Mouse (Mus musculus): Measurements from ENCODE around the gene Gm13276. TPM values are rescaled to one million over a fixed set of nuclear protein-coding genes. Genes with fewer than 3 reads are reported as not detected.
"Not testable (repeated sequence)": the region's sequence is repeated elsewhere in the genome, so short reads cannot be mapped to it uniquely, and the experiment has no call there.

Gm13276 gene
- polyA plus RNA-seq, 2 experiments, result not detected

GRCm38 (mm10) chr4:88781831-88782230 is 3.7 kb upstream of the Gm13276 start, which contains the start of gene Ifnz:
Gene Ifnz (plus strand): TSS chr4:88782131.
- H3K4me1 ChIP-seq (replicated peaks; ENCODE audit: control insufficient read depth in 2 of 2, insufficient read depth in 2 of 2, low read length in 1 of 2); H3K27me3 ChIP-seq (ENCODE audit: control insufficient read depth, insufficient read depth, low read length); ATAC-seq (ENCODE audit: insufficient read depth); DNase-seq (ENCODE audit: low read depth in 3 of 3, low spot score in 3 of 3); H3K9me3 ChIP-seq (ENCODE audit: control insufficient read depth, low read length); H3K9ac ChIP-seq (replicated peaks); H3K36me3 ChIP-seq (replicated peaks; ENCODE audit: control insufficient read depth, insufficient read depth, low read depth); H3K27ac ChIP-seq: not testable (repeated sequence)
- WGBS (ENCODE audit: insufficient replicate concordance), result 10% methylated on average over 3 of the region's 7 CpGs
- H3K4me3 ChIP-seq (ENCODE audit: insufficient read depth in 1 of 2, low read depth in 2 of 2, low read length in 2 of 2), result peak within 1 kb of the TSS in 1 of 2 experiments; percentile 49; a peak in 2 of 4 replicates
- peak within 1 kb of the TSS; percentile 33 for H3K4me2 ChIP-seq (ENCODE audit: low read depth)

GRCm38 (mm10) chr4:88782335-88782734 is 3.2 kb upstream of the Gm13276 start:
- H3K9me3 ChIP-seq (ENCODE audit: control insufficient read depth, low read length), result not testable (repeated sequence)

GRCm38 (mm10) chr4:88788402-88788801 is 2.9 kb downstream of the Gm13276 start, which contains the start of gene Gm13277:
Gene Gm13277 (plus strand): TSS chr4:88788632.
- H3K27me3 ChIP-seq (ENCODE audit: control insufficient read depth, insufficient read depth, low read length); H3K4me3 ChIP-seq (ENCODE audit: insufficient read depth in 1 of 2, low read depth in 2 of 2, low read length in 2 of 2); DNase-seq (ENCODE audit: low read depth in 3 of 3, low spot score in 3 of 3); H3K9me3 ChIP-seq (ENCODE audit: control insufficient read depth, low read length); H3K36me3 ChIP-seq (replicated peaks; ENCODE audit: control insufficient read depth, insufficient read depth, low read depth); ATAC-seq (ENCODE audit: insufficient read depth); H3K27ac ChIP-seq; H3K4me1 ChIP-seq (replicated peaks; ENCODE audit: control insufficient read depth in 2 of 2, insufficient read depth in 2 of 2, low read length in 1 of 2); H3K4me2 ChIP-seq (ENCODE audit: low read depth); H3K9ac ChIP-seq (replicated peaks): not testable (repeated sequence)
- WGBS (ENCODE audit: insufficient replicate concordance), result no CpG with 5 or more reads among the region's 28 CpGs
- peak; percentile 66 for TF ChIP-seq CTCF (IDR thresholded peaks at IDR 0.05; ENCODE audit: low read depth)

More at GRCm38 (mm10) chr4:88782335-88782734, 3.2 kb upstream of the Gm13276 start:
- H3K36me3 ChIP-seq (replicated peaks; ENCODE audit: control insufficient read depth, insufficient read depth, low read depth); ATAC-seq (ENCODE audit: insufficient read depth); H3K4me1 ChIP-seq (replicated peaks; ENCODE audit: control insufficient read depth in 2 of 2, insufficient read depth in 2 of 2, low read length in 1 of 2); DNase-seq (ENCODE audit: low read depth in 3 of 3, low spot score in 3 of 3); H3K9ac ChIP-seq (replicated peaks); H3K27ac ChIP-seq; H3K27me3 ChIP-seq (ENCODE audit: control insufficient read depth, insufficient read depth, low read length): not testable (repeated sequence)
- 2% methylated on average over 9 of the region's 31 CpGs for WGBS (ENCODE audit: insufficient replicate concordance)
- peak overlapping the region; percentile 33 for H3K4me2 ChIP-seq (ENCODE audit: low read depth)
- peak overlapping the region in 1 of 2 experiments; percentile 49; a peak in 2 of 4 replicates for H3K4me3 ChIP-seq (ENCODE audit: insufficient read depth in 1 of 2, low read depth in 2 of 2, low read length in 2 of 2)

- H3K9ac ChIP-seq (replicated peaks); ATAC-seq (ENCODE audit: insufficient read depth); DNase-seq (ENCODE audit: low read depth in 3 of 3, low spot score in 3 of 3); H3K27me3 ChIP-seq (ENCODE audit: control insufficient read depth, insufficient read depth, low read length); H3K36me3 ChIP-seq (replicated peaks; ENCODE audit: control insufficient read depth, insufficient read depth, low read depth); H3K27ac ChIP-seq; H3K4me1 ChIP-seq (replicated peaks; ENCODE audit: control insufficient read depth in 2 of 2, insufficient read depth in 2 of 2, low read length in 1 of 2); H3K4me3 ChIP-seq (ENCODE audit: insufficient read depth in 1 of 2, low read depth in 2 of 2, low read length in 2 of 2); H3K4me2 ChIP-seq (ENCODE audit: low read depth); H3K9me3 ChIP-seq (ENCODE audit: control insufficient read depth, low read length): not testable (repeated sequence)
- no CpG with 5 or more reads among the region's 28 CpGs for WGBS (ENCODE audit: insufficient replicate concordance)
Measured at GRCm38 (mm10) chr4:88791250-88791649, 5.7 kb downstream of the Gm13276 start, which contains the start of gene Gm13278. Gene Gm13278 (plus strand): TSS chr4:88791550.

- H3K27ac ChIP-seq; H3K4me2 ChIP-seq (ENCODE audit: low read depth); DNase-seq (ENCODE audit: low read depth in 3 of 3, low spot score in 3 of 3); H3K9ac ChIP-seq (replicated peaks); H3K4me3 ChIP-seq (ENCODE audit: insufficient read depth in 1 of 2, low read depth in 2 of 2, low read length in 2 of 2); H3K9me3 ChIP-seq (ENCODE audit: control insufficient read depth, low read length); H3K36me3 ChIP-seq (replicated peaks; ENCODE audit: control insufficient read depth, insufficient read depth, low read depth); H3K27me3 ChIP-seq (ENCODE audit: control insufficient read depth, insufficient read depth, low read length); H3K4me1 ChIP-seq (replicated peaks; ENCODE audit: control insufficient read depth in 2 of 2, insufficient read depth in 2 of 2, low read length in 1 of 2); ATAC-seq (ENCODE audit: insufficient read depth): not testable (repeated sequence)
- TF ChIP-seq CTCF (IDR thresholded peaks at IDR 0.05; ENCODE audit: low read depth), result peak; percentile 43
- WGBS (ENCODE audit: insufficient replicate concordance), result 0% methylated on average over 9 of the region's 52 CpGs
Measured at GRCm38 (mm10) chr4:88793936-88794675, 8.6 kb downstream of the Gm13276 start, which contains the start of gene Gm13275. Gene Gm13275 (plus strand): TSS chr4:88794487.

GRCm38 (mm10) chr4:88797097-88797496 is 11.6 kb downstream of the Gm13276 start, which contains the start of gene Gm13279:
Gene Gm13279 (plus strand): TSS chr4:88797397.
- H3K4me1 ChIP-seq (replicated peaks; ENCODE audit: control insufficient read depth in 2 of 2, insufficient read depth in 2 of 2, low read length in 1 of 2); DNase-seq (ENCODE audit: low read depth in 3 of 3, low spot score in 3 of 3); H3K9ac ChIP-seq (replicated peaks); H3K27me3 ChIP-seq (ENCODE audit: control insufficient read depth, insufficient read depth, low read length); H3K27ac ChIP-seq; ATAC-seq (ENCODE audit: insufficient read depth); H3K9me3 ChIP-seq (ENCODE audit: control insufficient read depth, low read length); H3K4me3 ChIP-seq (ENCODE audit: insufficient read depth in 1 of 2, low read depth in 2 of 2, low read length in 2 of 2); H3K36me3 ChIP-seq (replicated peaks; ENCODE audit: control insufficient read depth, insufficient read depth, low read depth); H3K4me2 ChIP-seq (ENCODE audit: low read depth): not testable (repeated sequence)
- no CpG with 5 or more reads among the region's 28 CpGs for WGBS (ENCODE audit: insufficient replicate concordance)

GRCm38 (mm10) chr4:88799365-88799764 is 13.9 kb downstream of the Gm13276 start, which contains the start of gene Gm13285:
Gene Gm13285 (plus strand): TSS chr4:88799665.
- not testable (repeated sequence) for H3K27ac ChIP-seq; H3K27me3 ChIP-seq (ENCODE audit: control insufficient read depth, insufficient read depth, low read length); ATAC-seq (ENCODE audit: insufficient read depth); H3K4me1 ChIP-seq (replicated peaks; ENCODE audit: control insufficient read depth in 2 of 2, insufficient read depth in 2 of 2, low read length in 1 of 2); H3K4me2 ChIP-seq (ENCODE audit: low read depth); H3K36me3 ChIP-seq (replicated peaks; ENCODE audit: control insufficient read depth, insufficient read depth, low read depth); H3K4me3 ChIP-seq (ENCODE audit: insufficient read depth in 1 of 2, low read depth in 2 of 2, low read length in 2 of 2); H3K9me3 ChIP-seq (ENCODE audit: control insufficient read depth, low read length); DNase-seq (ENCODE audit: low read depth in 3 of 3, low spot score in 3 of 3); H3K9ac ChIP-seq (replicated peaks)
- WGBS (ENCODE audit: insufficient replicate concordance), result 4% methylated on average over 2 of the region's 7 CpGs

- not testable (repeated sequence) for ATAC-seq (ENCODE audit: insufficient read depth); H3K9ac ChIP-seq (replicated peaks); H3K4me1 ChIP-seq (replicated peaks; ENCODE audit: control insufficient read depth in 2 of 2, insufficient read depth in 2 of 2, low read length in 1 of 2); H3K27ac ChIP-seq; H3K27me3 ChIP-seq (ENCODE audit: control insufficient read depth, insufficient read depth, low read length); DNase-seq (ENCODE audit: low read depth in 3 of 3, low spot score in 3 of 3); H3K9me3 ChIP-seq (ENCODE audit: control insufficient read depth, low read length); H3K36me3 ChIP-seq (replicated peaks; ENCODE audit: control insufficient read depth, insufficient read depth, low read depth); H3K4me3 ChIP-seq (ENCODE audit: insufficient read depth in 1 of 2, low read depth in 2 of 2, low read length in 2 of 2); H3K4me2 ChIP-seq (ENCODE audit: low read depth)
- no CpG with 5 or more reads among the region's 29 CpGs for WGBS (ENCODE audit: insufficient replicate concordance)
Measured at GRCm38 (mm10) chr4:88802954-88803353, 17.4 kb downstream of the Gm13276 start, which contains the start of gene Gm13287. Gene Gm13287 (plus strand): TSS chr4:88803254.
